Mouse (Mus musculus) gastrocnemius, postnatal 25 days (tissue): ENCODE measurements around the gene Arih2. TPM values are rescaled to one million over a fixed set of nuclear protein-coding genes. Genes with fewer than 3 reads are reported as not detected.
A peak's percentile ranks its signal among the peaks of the same experiment; 100 is the strongest.
"Not testable (repeated sequence)": the region's sequence is repeated elsewhere in the genome, so short reads cannot be mapped to it uniquely, and the experiment has no call there.

Experiments
- DNase-seq: peaks from one replicate; pipeline ENCODE4 v3.0.0; 2022
- total RNA-seq, 2 experiments: library from RNA; stranded (reverse); gene quantifications; 1 replicate in 1 of 2; 2 replicates in 1 of 2; pipeline ENCODE4 v1.2.3; 2021

Arih2 gene
- total RNA-seq, 2 experiments from 2014 or later: 52.7 to 61.0 TPM

GRCm38 (mm10) chr9:108649561-108650440 is 615 bp upstream of the Arih2 start:
- DNase-seq: no peak

DNA sequence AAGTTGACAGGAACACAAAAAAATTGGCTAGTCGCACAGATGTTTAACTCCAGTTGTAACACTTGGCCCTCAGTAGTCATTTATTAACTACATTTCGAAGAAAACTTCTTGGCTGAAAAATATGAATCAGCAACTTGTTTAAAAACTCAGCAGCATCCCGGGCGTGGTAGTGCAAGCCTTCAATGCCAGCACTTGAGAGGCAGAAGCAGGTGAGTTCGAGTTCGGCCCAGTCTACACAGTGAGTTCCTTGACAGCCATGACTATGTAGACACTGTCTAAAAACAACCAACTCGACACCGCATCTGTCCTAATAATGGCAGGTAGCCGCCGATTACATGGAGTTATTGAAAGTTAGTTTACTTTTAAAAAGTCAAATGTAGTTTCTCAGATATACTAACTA is 1.0 kb downstream of the Arih2 start:
- DNase-seq: no peak

- DNase-seq: no peak
Observed at GRCm38 (mm10) chr9:108639825-108640224, 9.4 kb downstream of the Arih2 start.

GRCm38 (mm10) chr9:108635415-108635814 is 13.8 kb downstream of the Arih2 start:
- DNase-seq: no peak

GRCm38 (mm10) chr9:108633846-108634245 is 15.3 kb downstream of the Arih2 start:
- DNase-seq: no peak

DNA sequence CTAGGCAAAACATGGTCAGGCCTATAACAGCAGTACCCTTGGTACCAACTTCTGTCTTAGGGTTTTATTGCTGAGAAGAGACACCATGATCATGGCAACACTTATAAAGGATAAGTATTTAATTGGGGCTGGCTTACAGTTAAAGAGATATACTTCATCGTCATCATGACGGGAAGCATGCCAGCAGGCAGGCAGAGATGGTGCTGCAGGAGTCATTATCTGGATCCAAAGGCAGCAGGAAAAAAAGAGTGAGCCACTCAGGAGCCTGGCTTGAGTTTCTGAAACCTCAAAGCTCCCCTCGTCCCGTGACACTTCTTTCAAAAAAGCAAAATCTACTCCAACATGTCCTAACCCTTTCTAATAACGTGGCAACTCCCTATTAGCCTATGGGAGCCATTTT is 16.8 kb downstream of the Arih2 start:
- DNase-seq: no peak

- DNase-seq: no peak
Observed at GRCm38 (mm10) chr9:108631631-108632256, 17.4 kb downstream of the Arih2 start.

DNA sequence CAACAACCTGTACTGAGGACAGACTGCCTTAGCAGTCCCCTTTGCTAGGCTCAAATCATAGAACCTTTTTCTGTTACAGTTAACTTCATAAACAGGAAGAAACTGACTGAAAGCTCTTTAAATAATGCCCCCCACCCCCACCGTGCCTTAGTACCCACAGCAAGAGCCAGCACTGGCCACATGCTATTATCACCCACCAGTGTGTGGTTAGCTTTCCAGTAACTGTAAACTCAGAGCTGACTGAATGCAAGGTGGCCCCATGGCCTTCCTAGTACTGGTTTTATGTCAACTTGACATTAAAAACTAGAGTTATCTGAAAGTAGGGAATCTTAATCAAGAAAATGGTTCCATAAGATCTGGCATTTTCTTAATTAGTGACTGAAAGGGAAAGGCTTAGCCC is 18.5 kb downstream of the Arih2 start:
- DNase-seq: no peak

- DNase-seq: no peak
Observed at GRCm38 (mm10) chr9:108628141-108628540, 21.0 kb downstream of the Arih2 start.

DNA sequence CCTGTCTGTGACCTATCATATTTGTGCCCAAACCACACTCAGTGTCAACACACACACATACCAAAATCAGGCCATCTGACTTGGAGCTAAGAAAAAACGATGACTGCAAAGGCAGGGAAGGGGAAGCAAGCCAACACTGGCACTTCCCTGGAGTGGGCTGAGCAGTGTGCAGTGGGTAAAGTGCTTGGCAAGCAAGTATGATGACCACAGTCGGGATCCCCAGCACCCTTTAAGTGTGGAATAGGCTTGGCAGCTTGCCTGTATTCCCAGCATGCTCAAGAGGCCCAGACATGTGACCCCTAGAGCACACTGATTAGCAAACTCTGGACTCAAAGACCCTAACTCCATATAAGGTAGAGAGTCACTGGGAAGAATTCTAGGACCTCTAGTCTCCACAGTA is 22.7 kb downstream of the Arih2 start:
- no peak for DNase-seq

GRCm38 (mm10) chr9:108617301-108617700 is 31.9 kb downstream of the Arih2 start:
- DNase-seq: no peak

GRCm38 (mm10) chr9:108611488-108611887 is 37.7 kb downstream of the Arih2 start:
- DNase-seq: no peak

- DNase-seq: no peak
Observed at GRCm38 (mm10) chr9:108608889-108609288, 40.3 kb downstream of the Arih2 start.

DNA sequence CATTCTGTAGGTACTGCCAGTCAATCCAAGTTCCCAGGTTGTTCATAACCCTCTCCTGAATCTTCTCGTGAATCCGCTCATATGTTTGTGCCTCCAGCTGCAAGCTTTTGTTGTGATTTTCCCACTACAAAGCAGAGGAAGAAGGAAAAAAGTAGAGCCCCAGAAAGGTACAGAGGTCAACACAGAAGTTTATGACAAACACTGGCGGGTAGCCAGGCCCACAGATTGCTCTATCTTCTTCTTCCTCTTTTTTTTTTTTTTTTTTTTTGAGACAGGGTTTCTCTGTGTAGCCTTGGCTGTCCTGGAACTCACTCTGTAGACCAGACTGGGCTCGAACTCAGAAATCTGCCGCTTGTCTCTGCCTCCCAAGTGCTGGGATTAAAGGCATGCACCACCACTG is 41.3 kb downstream of the Arih2 start:
- not testable (repeated sequence) for DNase-seq

- DNase-seq: no peak
Observed at GRCm38 (mm10) chr9:108601986-108602385, 47.2 kb downstream of the Arih2 start.

- DNase-seq: no peak
Observed at GRCm38 (mm10) chr9:108600011-108600410, 49.2 kb downstream of the Arih2 start.

DNA sequence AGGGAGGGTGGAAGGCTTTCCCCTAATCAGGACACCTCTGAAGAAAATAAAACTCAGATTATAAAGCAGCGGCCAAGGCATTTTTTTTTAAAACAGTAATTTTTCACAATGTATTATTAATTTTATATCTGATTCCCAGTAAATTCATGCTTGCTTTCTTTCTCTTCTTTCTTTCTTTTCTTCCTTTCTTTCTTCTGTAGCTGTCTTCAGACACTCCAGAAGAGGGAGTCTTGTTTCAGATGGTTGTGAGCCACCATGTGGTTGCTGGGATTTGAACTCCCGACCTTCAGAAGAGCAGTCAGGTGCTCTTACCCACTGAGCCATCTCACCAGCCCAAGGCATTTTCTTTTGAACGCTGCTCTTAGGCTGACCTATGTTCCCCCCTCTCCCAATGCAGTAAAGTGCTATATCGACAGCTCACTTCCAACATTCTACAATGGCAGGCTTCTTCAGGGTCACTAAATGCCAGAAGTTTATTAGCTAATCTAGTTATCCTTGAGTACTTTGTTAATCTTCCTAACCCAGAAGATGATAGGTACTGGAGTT is 50.1 kb downstream of the Arih2 start:
- DNase-seq: no peak

DNA sequence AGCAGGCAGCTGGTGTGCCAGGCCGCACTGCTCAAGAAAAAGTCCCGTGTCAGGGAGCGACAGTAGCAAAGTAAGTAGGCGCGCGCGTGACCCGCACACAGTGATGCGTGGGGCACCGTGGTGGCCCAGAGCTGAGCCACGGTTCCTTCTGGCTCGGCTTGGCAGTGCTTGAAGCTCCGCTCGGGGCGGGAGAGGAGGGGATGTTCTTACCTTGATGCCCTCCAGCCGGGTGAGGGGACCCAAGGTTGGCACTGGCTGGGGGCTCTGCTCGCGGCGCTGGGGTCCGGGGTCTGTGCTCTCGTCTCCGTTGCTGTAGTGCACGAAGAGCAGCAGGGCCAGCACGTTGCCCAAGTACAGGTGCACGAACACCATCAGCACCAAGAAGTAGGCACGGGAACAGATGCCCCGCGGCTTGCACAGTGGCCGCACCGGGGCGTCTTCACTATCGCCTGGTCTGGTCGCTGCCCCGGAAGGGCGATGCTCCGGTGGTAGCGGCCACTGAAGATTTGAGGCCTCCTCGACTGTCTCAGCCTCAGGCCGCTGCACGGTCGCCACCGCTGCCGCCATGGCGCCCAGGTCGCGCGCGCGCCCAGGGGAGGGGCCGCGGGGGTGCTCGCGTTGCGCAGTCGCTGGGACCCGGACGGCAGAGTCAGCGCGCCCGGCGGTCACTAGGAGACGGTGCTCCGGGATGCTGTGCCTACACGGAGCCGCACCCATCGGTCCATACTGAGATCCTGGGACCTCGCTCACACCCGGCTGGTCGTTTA is 52.0 kb downstream of the Arih2 start, which contains the start of gene P4htm:
Gene P4htm (minus strand): TSS at position 670 of the 767 bp plus-strand sequence.
- DNase-seq: peak; percentile 62

GRCm38 (mm10) chr9:108594354-108594753 is 54.8 kb downstream of the Arih2 start:
- DNase-seq: no peak

- no peak for DNase-seq
Observed at GRCm38 (mm10) chr9:108591462-108591861, 57.7 kb downstream of the Arih2 start.

- no peak for DNase-seq
Observed at GRCm38 (mm10) chr9:108589229-108589628, 60.0 kb downstream of the Arih2 start.

DNA sequence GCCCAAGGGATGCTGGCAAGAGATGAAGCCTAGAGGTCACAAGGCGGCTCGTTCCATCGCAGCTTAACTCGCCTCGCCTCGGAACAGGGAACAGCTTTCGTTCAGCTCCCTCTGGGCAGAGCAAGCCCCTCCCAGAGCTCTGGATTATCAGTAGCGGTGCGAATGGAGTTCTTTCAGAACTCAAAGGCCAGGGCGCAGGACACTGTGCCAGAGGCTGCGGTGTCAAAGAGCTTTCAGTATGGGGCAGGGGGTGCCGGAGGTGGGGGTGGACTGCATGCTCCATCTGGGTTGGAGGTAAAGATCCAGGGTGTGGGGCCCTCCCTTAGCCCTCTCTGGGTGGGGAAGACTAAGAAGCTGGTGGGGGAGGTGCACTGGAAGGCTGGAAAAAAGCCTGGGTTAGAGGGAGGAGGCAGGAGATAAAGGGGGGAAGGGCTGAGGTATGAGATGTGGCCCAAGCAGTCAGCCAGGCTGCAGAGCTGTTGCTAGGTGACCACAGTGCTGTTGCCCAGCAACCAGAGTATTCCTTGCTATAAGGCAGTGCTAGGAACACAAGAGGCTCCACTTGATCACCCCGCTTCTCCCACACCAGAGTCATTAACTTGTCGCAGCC is 61.5 kb downstream of the Arih2 start:
- DNase-seq: peak; percentile 57
